Mouse (Mus musculus): ENCODE measurements around the gene Dusp7.

The Dusp7 gene

DNA sequence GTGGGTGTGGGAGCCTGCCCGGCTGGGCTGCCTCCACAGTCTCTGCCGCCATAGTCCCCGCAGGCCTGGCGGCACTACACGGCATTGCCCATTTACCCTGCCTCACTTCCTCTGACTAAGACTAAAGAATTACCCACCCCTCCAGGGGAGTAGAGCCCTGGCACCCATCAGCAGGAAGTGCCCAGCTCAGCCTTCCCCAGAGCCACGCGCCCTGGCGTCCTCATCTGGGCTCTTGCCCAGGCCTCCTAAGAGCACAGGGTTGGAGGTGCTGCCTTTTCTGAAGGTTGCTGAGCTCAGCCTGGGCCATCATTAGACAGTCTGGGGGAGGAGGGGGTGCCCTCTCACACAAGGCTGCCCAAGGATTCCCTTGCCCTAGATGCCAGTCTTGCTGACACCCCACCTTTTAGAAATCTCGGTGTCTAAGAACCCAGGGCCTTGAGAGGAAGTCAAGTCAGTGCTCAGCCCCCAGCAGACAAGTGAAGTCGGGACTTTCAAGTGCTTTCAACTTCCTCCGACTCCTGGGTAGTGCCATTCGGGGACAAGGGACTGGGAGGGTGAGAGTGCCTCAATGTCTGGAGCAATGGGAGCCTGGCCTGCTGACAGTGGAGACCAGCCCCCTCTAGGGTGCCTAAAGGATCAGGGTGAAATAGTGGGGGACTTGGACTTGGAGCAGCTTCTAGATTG lies 17.9 kb downstream of the Dusp7 start:
- DNase-seq (ENCODE audit: low read depth, low spot score), result no peak

DNA sequence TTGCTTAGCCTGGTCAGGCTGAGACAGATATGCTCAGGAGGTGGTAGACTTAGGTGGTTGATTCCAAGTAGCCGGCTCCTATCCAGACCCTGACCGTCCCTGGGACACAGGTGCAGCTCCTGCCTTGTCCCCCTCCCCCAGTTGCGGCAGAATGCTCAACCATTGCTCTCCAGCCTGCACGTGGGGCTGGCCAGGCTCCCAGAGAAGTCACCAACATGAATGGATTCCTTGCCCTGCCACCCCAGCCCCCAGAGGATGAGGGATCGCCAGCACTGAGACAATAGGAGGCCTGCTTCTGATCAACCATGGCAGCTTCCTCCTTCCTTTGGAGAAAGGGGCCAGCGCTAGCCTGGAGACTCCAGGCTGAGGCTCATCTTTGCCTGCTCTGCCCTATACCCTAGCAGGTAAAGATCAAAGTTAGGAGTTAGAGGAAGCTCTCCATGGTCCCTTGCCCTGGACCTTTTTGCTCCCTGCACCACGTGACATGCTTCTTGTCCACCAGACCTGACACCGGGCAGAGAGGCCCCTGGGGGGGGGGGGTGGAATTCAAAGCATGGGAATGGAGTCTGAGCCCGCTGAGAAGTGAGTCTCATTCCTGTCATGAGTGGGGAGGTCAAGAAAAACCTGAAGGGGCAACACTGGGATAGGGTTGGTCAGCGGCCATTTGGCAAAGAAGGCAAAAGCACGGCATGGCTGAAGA lies 24.5 kb downstream of the Dusp7 start:
- DNase-seq (ENCODE audit: low read depth, low spot score), result no peak

DNA sequence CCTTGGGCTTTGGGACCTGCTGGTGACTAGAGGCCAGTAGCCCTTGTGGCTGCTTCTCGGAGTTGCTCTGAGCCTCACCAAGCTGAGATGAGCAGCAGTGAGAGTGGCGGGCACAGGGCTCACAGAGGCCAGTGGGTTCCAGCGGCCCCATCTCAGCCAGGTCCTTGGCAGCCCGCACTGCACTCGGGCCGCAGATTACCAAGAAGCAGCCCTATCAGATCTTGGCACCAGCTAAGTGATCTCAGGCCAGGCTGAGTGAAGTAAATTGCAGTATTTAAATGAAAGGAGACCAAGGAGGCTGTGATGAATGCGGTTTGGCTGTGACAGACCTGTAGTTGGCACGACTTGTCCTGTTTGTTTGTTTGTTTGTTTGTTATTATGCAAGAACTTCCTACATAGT lies 25.1 kb downstream of the Dusp7 start:
- no peak for DNase-seq (ENCODE audit: low read depth, low spot score)

DNA sequence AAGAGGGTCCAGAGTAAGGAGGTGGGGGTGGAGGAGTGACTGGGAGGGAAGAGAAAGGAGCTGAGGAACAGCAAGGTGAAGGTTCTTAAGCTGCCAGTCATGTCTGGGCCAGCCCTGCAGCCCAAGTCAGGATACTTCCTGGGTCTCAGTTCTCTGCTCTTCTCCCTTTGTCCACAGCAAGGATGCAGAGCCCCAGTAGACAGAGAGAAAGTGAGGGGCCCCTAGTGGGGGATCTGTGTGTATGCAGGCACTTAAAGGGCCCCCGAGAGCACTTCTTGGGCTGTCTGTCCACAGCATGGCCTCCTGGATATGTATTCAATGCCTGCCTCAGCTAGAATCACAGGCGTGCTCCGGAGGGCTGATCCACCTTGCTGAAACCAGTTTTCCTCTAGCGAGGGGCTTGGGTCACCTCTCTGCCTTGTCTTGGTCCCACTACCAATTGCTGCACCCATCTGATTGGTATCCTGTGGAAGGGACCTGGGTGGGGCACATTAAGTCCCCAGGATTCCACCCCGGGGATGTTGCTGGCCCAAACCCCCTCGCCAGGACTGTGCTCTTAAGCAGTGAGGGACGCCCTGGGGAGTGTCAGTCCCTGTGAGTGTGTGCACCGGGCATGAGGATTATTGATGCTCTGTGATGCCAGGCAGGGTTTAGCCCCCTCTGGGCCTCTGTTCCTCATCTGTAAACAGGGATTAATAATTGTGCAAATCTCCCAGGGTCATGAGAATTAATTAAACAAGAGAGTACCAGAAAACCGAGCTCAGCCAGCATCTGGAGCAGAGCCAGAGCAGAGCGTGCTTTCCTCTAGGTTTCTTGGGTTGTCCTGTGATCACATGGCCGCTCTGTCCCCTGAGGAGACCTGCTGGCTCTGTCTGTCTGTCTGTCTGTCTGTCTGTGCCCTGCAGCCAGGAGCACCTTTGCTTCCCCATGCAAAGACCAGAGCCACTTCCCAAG lies 26.5 kb downstream of the Dusp7 start:
- no peak for DNase-seq (ENCODE audit: low read depth, low spot score)

DNA sequence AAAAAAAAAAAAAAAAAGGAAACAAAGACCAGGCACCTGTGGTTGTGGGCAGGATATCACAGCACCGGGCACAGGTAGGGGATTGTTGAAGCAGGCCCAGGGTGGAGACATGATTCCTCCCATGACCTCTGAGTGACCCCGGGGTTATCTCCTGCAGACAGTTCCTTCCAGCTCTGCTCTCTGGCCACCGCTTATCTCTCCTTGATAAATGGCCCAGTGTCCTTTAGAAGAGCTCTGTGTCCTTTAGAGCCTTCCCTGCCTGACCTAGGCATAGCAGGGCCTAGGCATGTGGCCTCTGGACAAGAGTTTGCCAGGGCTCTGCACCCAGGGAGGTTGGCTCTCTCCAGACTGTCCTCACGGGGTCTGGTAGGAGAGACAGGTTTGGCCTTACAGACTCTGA lies 29.3 kb downstream of the Dusp7 start:
- no peak for DNase-seq (ENCODE audit: low read depth, low spot score)

DNA sequence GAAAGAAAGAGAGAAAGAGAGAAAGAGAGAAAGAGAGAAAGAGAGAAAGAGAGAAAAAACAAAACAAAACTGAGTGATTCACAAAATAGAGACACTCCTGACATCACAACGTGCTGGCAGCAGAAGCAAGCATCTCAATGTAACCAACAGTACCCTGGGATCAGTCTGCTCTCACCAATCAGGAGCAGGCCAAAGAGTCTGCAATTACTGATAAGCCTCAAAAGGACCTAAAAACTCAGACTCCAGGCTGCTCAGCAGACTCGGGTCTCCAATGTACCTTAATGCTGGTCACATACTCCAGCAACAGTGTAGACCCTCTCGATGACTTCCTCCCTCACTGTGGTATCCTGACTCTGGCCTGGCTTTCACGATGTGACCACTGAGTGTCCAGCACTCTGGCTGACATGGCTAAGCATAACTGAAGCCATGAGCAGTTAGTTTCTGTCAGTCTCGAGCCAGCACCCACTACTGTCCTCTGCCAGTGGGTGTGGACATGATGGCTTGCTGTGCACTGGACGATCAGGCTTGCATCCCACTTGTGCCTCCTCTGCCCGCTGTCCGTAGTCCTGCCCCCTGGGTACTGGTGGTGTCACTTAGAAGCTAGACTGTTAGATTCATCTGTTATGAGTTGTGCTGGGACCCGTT lies 30.4 kb downstream of the Dusp7 start:
- DNase-seq (ENCODE audit: low read depth, low spot score), result no peak

DNA sequence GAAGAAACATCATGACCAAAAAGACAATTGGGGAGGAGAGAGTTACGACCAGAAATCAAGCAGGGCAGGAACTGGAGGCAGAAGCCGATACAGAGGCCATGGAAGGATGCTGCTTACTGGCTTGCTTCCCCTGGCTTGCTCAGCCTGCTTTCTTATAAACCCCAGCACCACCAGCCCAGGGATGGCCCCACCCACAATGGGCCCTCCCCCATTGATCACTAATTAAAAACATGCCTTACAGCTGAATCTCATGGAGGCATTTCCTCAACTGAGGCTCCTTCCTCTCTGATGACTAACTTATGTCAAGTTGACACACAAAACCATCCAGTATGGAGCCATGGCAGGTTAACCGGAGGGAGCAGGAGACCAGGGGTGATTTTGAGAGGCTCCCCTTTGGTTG lies 31.4 kb downstream of the Dusp7 start:
- no peak for DNase-seq (ENCODE audit: low read depth, low spot score)

DNA sequence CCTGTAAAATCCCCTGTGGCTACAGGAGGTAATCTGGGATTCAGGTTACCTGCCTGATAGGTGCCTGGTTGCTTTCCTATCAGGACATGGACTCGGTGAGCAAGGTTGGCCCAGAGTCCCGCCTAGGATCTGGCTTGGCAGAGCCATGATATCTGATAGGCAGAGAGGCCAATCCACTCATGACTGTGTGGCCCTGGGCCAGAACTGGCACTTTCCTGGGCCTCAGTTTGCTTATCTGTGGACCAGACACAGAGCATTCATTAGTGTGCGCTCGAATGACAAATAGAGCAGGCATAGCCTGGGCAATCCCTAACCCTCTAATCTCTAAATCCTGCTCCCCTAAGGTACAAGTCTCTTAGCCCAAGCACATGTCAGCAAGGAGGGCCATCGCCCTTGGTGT lies 33.7 kb downstream of the Dusp7 start:
- DNase-seq (ENCODE audit: low read depth, low spot score), result no peak

DNA sequence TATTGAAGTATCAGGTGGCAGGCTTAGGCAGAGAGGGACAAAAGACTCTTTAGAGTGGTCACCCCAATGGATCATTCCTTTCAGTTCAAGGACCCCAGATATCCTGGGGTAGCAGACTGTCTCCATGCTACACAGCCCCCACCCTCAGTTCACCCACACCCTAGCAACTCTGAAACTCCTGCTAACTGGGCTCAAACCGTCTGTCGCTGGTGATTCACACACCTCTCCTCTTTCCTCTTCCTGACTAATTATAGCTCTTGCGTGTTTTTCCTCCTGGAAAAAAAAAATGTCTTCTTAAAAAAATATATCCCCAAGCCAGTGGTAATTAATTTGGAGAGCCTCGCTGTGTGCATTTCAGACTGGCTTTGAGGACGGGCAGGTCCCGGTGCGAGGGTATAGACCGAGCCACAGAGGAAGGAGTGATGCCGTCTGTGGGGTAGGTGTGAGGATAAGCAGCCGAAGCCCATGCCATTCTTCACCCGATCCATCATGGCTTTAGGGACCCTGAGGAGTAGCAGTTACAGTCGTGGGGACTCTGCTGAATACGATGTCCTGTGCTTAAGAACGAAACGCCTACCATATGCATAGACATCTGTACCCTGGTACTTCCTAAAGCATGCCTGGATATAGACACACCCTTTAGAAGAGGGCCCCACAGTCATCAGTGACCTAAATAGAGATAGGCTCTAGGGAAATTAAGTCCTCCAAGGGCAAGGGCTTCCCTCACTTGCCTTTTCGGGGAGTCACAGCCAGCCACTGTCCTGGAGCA lies 34.4 kb downstream of the Dusp7 start:
- DNase-seq (ENCODE audit: low read depth, low spot score), result no peak

DNA sequence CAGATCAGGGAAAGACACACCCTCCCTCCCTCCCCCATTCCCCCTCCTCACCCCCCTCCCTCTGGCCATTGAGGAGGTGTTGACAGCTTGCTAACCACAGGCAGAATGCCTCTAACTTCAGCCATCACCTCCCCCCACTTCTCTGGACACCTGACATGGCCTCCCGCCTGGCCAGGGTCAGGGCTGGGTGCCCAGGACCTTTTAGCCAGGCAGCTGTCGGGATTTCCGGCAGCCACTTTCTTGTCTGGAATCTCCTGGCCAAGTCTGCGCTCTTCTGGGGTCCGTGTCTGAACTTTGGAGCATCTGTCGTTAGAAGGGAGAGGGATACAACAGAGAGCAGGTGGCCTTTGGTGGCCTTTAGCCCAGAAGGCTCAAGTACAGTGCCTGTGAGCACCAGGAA lies 36.8 kb downstream of the Dusp7 start:
- DNase-seq (ENCODE audit: low read depth, low spot score), result no peak

DNA sequence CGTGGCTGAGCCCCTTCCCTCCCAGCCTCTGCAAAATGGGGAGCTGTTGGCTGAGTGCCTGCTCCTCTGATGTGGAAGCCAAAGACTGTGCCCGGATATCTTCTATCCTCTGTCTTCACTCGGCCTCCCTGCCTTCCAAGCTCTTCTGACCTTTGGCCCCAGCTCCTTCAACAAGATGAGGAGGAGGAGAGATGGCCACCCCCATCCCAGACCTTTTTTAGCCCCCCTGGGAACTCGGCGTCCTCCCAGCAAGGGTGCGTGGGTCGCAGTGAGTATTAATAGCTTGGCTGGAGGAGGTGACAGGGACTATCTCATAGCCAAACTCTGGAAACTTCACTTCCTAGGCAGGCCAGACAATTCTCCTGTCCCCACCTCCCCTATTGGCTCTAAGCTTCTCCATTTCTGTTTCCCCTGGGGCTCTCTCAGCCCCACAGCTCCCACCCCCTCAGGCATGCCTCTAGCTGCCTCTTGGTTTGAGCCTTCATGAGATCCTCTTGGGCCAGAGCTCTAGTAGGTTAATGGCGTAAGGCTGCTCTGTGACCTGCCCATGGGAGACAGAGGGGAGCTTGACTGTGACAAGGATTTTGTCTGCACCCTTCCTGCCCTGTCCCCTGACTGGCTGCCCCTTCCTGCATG lies 38.1 kb downstream of the Dusp7 start:
- DNase-seq (ENCODE audit: low read depth, low spot score), result no peak

DNA sequence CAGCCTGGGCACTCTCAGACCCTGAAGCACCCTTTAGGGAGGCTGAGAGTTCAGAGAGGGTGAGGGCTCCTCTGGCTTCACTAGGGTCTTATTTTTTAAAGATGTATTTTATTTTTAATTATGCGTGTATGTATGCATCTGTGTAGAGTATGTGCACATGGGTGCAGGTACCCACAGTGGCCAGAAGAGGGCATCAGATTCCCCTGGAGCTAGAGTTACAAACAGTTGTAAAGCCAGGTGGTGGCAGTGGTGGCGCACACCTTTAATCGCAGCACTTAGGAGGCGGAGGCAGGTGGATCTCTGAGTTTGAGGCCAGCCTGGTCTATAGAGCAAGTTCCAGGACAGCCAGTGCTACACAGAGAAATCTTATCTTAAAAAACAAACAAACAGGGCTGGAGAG lies 40.7 kb downstream of the Dusp7 start:
- DNase-seq (ENCODE audit: low read depth, low spot score), result no peak

DNA sequence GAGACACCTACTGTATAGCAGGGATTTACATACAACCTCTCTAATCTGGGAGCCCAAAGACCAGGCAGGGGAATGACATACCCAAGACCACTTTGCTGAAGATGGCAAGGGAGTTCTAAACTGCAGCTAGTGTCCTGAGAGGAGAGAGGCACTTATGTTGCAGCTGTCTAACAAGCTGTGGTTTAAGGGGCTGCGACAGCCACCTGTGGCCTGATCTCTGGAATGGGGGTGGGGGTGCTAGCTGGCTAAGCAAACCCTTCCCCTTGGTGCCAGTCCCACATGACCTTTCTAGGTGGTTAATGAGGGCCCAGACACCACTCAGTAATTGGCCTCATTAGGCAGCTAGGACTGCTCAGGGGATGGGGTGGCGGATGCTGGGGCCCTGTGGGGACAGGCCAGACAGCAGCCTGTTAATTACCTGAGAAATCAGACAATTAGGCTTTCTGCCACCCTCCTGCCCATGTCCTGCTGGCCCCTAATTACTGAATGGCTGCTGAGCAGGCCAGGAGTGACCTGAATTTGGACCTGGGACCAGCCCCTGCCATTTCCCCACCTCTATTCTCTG lies 41.7 kb downstream of the Dusp7 start:
- DNase-seq (ENCODE audit: low read depth, low spot score), result no peak

DNA sequence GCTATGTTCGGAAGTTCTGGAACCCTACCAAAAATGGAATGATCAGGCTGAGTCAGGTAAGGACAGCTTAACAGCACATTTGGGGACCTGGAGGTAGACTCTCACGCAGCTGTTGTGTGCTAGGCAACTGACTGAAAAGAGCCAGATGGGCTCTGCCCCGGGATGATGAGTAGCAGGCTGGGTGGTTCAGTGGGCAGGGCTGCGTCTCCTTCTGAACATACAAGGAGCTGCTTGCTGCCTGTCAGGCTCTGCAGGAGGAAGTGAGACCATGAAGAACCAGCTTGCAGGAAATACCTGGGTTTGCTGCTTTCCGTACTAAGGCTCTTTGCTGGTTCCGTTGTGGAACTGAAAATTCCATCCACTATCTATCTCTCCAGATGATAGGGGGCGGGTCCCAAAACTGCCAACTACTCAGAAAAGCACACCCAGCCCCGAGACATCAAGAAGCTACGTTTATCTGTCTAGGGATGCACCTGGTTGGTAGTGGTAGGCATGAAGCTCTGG lies 42.7 kb downstream of the Dusp7 start:
- no peak for DNase-seq (ENCODE audit: low read depth, low spot score)

DNA sequence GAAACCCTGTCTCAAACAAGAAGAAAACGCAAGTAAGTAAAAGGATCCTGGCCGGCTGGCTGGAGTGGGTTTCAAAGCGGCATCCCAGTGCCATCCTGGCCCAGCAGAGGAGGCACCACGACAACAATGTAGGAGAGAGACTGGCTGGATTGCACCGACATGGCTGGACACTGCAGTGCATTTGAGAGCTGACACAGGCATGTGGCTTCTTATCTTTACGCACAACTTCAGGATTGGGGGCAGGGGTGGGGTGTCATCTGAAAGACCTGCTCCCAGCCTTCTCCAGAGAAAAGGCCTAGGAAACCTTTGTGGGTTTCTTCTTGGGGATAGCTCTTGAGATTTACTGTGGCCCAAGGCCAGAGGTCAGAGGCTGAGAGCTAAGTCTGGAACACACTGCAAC lies 43.3 kb downstream of the Dusp7 start:
- no peak for DNase-seq (ENCODE audit: low read depth, low spot score)

DNA sequence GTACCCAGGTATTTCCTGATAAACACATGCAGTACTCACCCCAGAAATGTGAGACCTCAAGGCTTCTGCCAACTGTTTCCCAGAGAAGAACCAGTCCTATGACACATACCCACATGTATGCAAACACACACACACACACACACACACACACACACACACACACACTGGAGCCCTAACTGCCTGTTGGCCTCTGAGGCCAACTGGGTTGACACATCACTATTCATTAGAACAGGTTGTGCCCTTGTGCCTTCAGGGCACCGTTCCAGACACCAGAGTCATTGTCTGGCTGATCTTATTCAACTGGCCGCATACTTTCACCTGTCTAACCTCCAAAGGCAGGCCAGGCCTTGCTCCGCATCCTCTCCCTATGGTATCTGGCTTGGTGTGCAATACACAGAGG lies 43.8 kb downstream of the Dusp7 start:
- DNase-seq (ENCODE audit: low read depth, low spot score), result no peak

DNA sequence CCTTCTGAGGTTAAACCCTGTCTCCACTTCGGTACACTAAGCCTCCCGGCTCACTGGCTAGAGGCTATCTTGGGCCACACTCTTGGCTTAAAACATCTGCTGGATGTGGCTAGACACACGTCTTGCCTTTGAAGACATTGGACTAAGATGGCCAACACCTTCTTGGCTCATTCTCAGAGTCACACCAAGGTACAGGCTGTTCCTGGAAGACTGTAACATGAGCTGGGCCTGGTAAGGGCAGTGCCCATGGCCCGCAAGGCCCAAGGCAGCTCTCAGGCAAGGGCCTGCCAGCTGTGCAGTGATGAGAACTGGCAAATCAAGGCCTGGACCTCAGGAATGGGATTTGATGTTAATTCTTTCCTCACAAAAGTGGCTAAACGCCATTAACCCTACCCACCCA lies 45.2 kb downstream of the Dusp7 start:
- DNase-seq (ENCODE audit: low read depth, low spot score), result no peak

DNA sequence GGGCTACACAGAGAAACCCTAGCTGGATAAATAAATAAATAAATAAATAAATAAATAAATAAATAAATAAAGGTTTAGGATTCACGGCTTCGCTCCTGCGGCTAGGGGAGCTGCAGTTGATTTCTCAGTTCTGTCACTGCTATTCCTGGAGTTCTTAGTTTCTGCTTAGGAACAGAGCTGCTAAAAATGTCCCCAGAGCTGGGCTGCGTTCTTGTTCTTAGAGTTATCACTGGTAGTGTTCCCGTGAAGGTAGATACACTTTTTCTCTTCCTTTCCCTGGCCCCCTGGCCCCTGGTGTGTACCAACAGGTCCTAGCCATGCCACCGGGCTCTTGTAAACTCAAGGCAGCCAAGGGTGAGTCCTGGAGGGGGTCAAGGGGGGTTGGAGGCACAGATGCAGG lies 48.4 kb downstream of the Dusp7 start:
- DNase-seq (ENCODE audit: low read depth, low spot score), result no peak

DNA sequence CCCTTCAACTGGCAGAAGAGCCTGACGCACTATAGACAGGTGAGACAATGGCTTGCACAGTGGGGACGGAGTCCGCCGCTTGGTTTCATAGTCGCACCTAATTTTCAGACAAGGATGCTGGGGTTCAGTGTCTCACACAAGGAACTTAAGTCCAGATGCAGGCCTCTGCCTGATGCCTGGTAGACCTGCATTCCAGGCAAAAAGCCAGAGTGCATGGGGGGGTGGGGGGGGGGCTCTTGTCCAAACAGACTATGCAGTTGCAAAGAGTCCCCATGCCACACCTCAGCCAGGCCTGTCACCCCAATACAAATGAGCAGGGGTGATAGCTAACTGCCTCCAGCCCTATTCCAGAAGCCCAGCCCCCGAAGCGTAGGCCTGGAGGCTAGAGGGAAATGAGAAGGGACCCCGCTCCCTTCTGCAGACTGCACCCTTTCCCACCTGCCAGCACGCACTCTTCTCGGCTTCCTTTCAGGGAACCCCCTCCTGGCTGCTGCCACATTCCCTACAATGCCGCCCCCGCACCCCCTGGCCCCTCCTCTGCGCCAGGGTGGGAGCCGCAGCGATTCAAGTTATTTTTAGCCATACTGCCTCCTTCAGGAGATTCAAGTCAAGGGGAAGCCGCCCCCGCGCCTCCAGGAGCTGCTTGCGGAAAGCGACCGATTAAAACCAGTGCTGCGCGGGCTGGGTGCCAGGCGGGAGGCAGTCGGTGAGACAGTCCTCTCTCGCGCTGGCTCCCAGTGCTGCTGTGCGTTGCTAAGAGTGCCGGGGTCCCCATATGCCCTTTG lies 49.6 kb downstream of the Dusp7 start:
- DNase-seq (ENCODE audit: low read depth, low spot score), result no peak

Measured in retina, adult 2 months (tissue).